23 mouse cellular contexts compared by ENCODE assay signal in the genomic region with DNA sequence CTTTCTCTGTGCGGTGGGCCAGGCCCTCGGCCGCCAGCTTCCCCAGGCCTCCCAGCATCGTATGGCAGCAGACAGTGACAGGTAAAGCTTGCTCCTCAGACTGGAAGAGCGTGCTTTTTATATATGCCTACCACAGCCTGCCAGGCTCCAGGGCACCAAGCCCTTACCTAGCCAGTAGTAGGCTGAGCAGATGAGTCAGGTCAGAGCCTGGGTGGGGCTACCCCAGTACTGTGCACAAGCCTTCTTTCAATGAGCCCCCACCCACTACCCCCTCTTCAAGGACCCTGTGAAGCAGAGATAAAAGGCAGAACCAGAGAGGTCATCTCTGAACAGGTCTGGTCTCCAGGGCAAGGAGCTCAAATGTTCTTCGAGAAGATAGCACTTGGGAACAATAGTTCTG. TPM values are rescaled to one million over a fixed set of nuclear protein-coding genes. Genes with fewer than 3 reads are reported as not detected.
A peak's percentile ranks its signal among the peaks of the same experiment; 100 is the strongest.
DNase-seq lines count a peak whose midpoint lies in the region; ATAC-seq lines count a peak whose summit lies in the region.
"Had no signal": no experiment of that assay in that cellular context is flagged by ENCODE, and none has a peak within 500 bp of the region (broad histone marks: within the 10 kb centered on the region; RNA-seq: fewer than 3 reads in every experiment).

A gene (minus strand): TSS at position 133 of the 400 bp plus-strand sequence.

- peak; percentile 52; the same call in 1 of the 2 replicates for ATAC-seq in lung, embryonic 16.5 days (ENCODE audit: low read depth)
- no peak for ATAC-seq in embryonic facial prominence, embryonic 15.5 days (ENCODE audit: insufficient number of reproducible peaks, low FRiP score, low TSS enrichment, low read depth)
- 0 out of 2 replicates have a peak, but pooled peaks have one; percentile 29 for ATAC-seq in stomach, embryonic 16.5 days (ENCODE audit: insufficient read depth, low FRiP score)

- H3K27ac ChIP-seq in lung, embryonic 16.5 days (ENCODE audit: low read length) = no peak within 1 kb of the TSS
- peak within 1 kb of the TSS; percentile 31; the same call in 1 of the 2 replicates for H3K27ac ChIP-seq in embryonic facial prominence, embryonic 15.5 days (replicated peaks)
- H3K27ac ChIP-seq in stomach, embryonic 16.5 days (ENCODE audit: low read length) = 0 out of 2 replicates have a peak within 1 kb of the TSS, but pooled peaks have one; percentile 41
- H3K27ac ChIP-seq: heart, adult 2 months; hindbrain, embryonic 12.5 days; kidney, embryonic 15.5 days; limb, embryonic 13.5 days; midbrain, embryonic 12.5 days; neural tube, embryonic 13.5 days had no signal

- H3K9me3 ChIP-seq in lung, embryonic 16.5 days (ENCODE audit: control insufficient read depth, low read length) = no peaks in the 10 kb centered on the region
- no peaks in the 10 kb centered on the region for H3K9me3 ChIP-seq in embryonic facial prominence, embryonic 15.5 days (replicated peaks)
- no peaks in the 10 kb centered on the region for H3K9me3 ChIP-seq in stomach, embryonic 16.5 days (replicated peaks; ENCODE audit: control insufficient read depth, low read length)
- H3K9me3 ChIP-seq: hindbrain, embryonic 12.5 days; kidney, embryonic 15.5 days; limb, embryonic 13.5 days; midbrain, embryonic 12.5 days; neural tube, embryonic 13.5 days had no signal

- WGBS in lung, embryonic 16.5 days = 55% methylated on average over 6 of the region's 6 CpGs
- 77% methylated on average over 6 of the region's 6 CpGs for WGBS in embryonic facial prominence, embryonic 15.5 days
- 67% methylated on average over 6 of the region's 6 CpGs for WGBS in stomach, embryonic 16.5 days

- no peak within 1 kb of the TSS for H3K4me3 ChIP-seq in lung, embryonic 16.5 days (ENCODE audit: low read length)
- peak within 1 kb of the TSS; percentile 9; the same call in 1 of the 2 replicates for H3K4me3 ChIP-seq in embryonic facial prominence, embryonic 15.5 days (replicated peaks)
- H3K4me3 ChIP-seq in stomach, embryonic 16.5 days (replicated peaks; ENCODE audit: low read length) = no peak within 1 kb of the TSS
- H3K4me3 ChIP-seq: heart, adult 2 months; hindbrain, embryonic 12.5 days; kidney, embryonic 15.5 days; limb, embryonic 13.5 days; midbrain, embryonic 12.5 days; neural tube, embryonic 13.5 days had no signal

- H3K4me1 ChIP-seq in lung, embryonic 16.5 days (replicated peaks; ENCODE audit: control insufficient read depth, insufficient read depth, low read length) = peaks cover 2% of the 10 kb centered on the region; the same call in 1 of the 2 replicates
- no peaks in the 10 kb centered on the region for H3K4me1 ChIP-seq in embryonic facial prominence, embryonic 15.5 days
- H3K4me1 ChIP-seq in stomach, embryonic 16.5 days (ENCODE audit: control insufficient read depth, insufficient read depth, low read length) = peaks cover 3% of the 10 kb centered on the region; the same call in 1 of the 2 replicates
- H3K4me1 ChIP-seq: hindbrain, embryonic 12.5 days; limb, embryonic 13.5 days; midbrain, embryonic 12.5 days; neural tube, embryonic 13.5 days had no signal

- peak; percentile 85 for DNase-seq in heart, adult 11 months
- no peak for DNase-seq in heart, postnatal 14 days
- no peak for DNase-seq in lung, postnatal 4 days
- DNase-seq in left cerebral cortex, adult 8-10 months (ENCODE audit: low spot score in 2 of 2) = no peak
- DNase-seq in cerebellum, postnatal 14 days = no peak
- DNase-seq: cerebellum, postnatal 10 days; gastrocnemius, postnatal 10 days; heart, adult 2 months; right cerebral cortex, postnatal 25 days had no signal

- H3K27me3 ChIP-seq in lung, embryonic 16.5 days (ENCODE audit: control insufficient read depth, insufficient read depth, low read depth, low read length) = no peaks in the 10 kb centered on the region
- H3K27me3 ChIP-seq in embryonic facial prominence, embryonic 15.5 days = no peaks in the 10 kb centered on the region; the same call in 1 of the 2 replicates
- no peaks in the 10 kb centered on the region for H3K27me3 ChIP-seq in stomach, embryonic 16.5 days (ENCODE audit: control insufficient read depth, insufficient read depth, low read length)
- H3K27me3 ChIP-seq: hindbrain, embryonic 12.5 days; kidney, embryonic 15.5 days; limb, embryonic 13.5 days; midbrain, embryonic 12.5 days; neural tube, embryonic 13.5 days had no signal

- intact Hi-C loops in heart, postnatal 14 days (cut with DNase I) = no loop called here

- no peak within 1 kb of the TSS for H3K4me2 ChIP-seq in lung, embryonic 16.5 days (ENCODE audit: low read depth, low read length)
- no peak within 1 kb of the TSS for H3K4me2 ChIP-seq in embryonic facial prominence, embryonic 15.5 days (replicated peaks)
- H3K4me2 ChIP-seq in stomach, embryonic 16.5 days (ENCODE audit: low read depth, low read length) = no peak within 1 kb of the TSS
- H3K4me2 ChIP-seq: hindbrain, embryonic 12.5 days; kidney, embryonic 15.5 days; limb, embryonic 13.5 days; midbrain, embryonic 12.5 days; neural tube, embryonic 13.5 days had no signal

- no peaks in the 10 kb centered on the region for H3K36me3 ChIP-seq in lung, embryonic 16.5 days (ENCODE audit: control insufficient read depth, insufficient read depth, low read length)
- no peaks in the 10 kb centered on the region for H3K36me3 ChIP-seq in embryonic facial prominence, embryonic 15.5 days
- H3K36me3 ChIP-seq in stomach, embryonic 16.5 days (ENCODE audit: control insufficient read depth, insufficient read depth, low read length) = no peaks in the 10 kb centered on the region
- H3K36me3 ChIP-seq: hindbrain, embryonic 12.5 days; kidney, embryonic 15.5 days; limb, embryonic 13.5 days; midbrain, embryonic 12.5 days; neural tube, embryonic 13.5 days had no signal

- H3K9ac ChIP-seq in lung, embryonic 16.5 days (ENCODE audit: low read length) = no peak within 1 kb of the TSS
- H3K9ac ChIP-seq in embryonic facial prominence, embryonic 15.5 days = no peak within 1 kb of the TSS
- no peak within 1 kb of the TSS for H3K9ac ChIP-seq in stomach, embryonic 16.5 days (ENCODE audit: low read length)
- H3K9ac ChIP-seq: hindbrain, embryonic 12.5 days; kidney, embryonic 15.5 days; limb, embryonic 13.5 days; midbrain, embryonic 12.5 days; neural tube, embryonic 13.5 days had no signal

RNA-seq across cellular contexts. Expression of the gene that starts here (rescaled TPM):
- total RNA-seq in heart, postnatal 14 days (2021) = not detected
- 1.0 TPM in 1 of 2 replicates, not detected in the other for polyA plus RNA-seq in lung, embryonic 16.5 days (2015; fragmentation: Nextera tagmentation; extraction: Ambion mirVana)
- 154 and 196 TPM in 2 replicates for polyA plus RNA-seq in embryonic facial prominence, embryonic 15.5 days (2015; fragmentation: Nextera tagmentation; extraction: Ambion mirVana)
- polyA plus RNA-seq in stomach, embryonic 16.5 days (2015; fragmentation: Nextera tagmentation; extraction: Ambion mirVana) = 23.6 and 47.2 TPM in 2 replicates
- total RNA-seq in left cerebral cortex, adult 8-10 months (2022) = 1 to 10 TPM in 1 of 4 experiments, not detected in 3; 1.3 TPM
- total RNA-seq: adrenal gland, postnatal 4 days; gastrocnemius, postnatal 10 days; heart, adult 2 months; layer of hippocampus, adult 8-10 months; left cerebral cortex, adult 18-20 months had no signal
- polyA plus RNA-seq: frontal cortex, adult 2 months; heart, adult 2 months; heart, postnatal 0 days; hindbrain, embryonic 12.5 days; intestine, embryonic 14.5 days; kidney, embryonic 15.5 days; midbrain, embryonic 12.5 days; neural tube, embryonic 13.5 days had no signal

Comparison
In these comparisons a context has a peak if more than half of its experiments do, and no peak if none do; other contexts are left out.
1. RNA of the gene that starts here (polyA plus RNA-seq): 154 to 196 TPM in embryonic facial prominence, embryonic 15.5 days and 23.6 to 47.2 TPM in stomach, embryonic 16.5 days; 1.0 TPM in lung, embryonic 16.5 days; every median in the first group is over 10 times any median in the second.